24 mouse cellular contexts compared by ENCODE assay signal in genomic region chr11:112708119-112708730, GRCm38 (mm10).
A peak's percentile ranks its signal among the peaks of the same experiment; 100 is the strongest.
DNase-seq lines count a peak whose midpoint lies in the region; ATAC-seq lines count a peak whose summit lies in the region.
"Had no signal": no experiment of that assay in that cellular context is flagged by ENCODE, and none has a peak within 500 bp of the region (broad histone marks: within the 10 kb centered on the region; RNA-seq: fewer than 3 reads in every experiment).

No protein-coding gene starts in this region.

- no peaks in the 10 kb centered on the region for H3K27me3 ChIP-seq in kidney, embryonic 15.5 days
- H3K27me3 ChIP-seq in forebrain, embryonic 14.5 days (replicated peaks; ENCODE audit: control insufficient read depth, insufficient read depth, low read length): no peaks in the 10 kb centered on the region
- H3K27me3 ChIP-seq: heart, embryonic 12.5 days; hindbrain, embryonic 15.5 days; neural tube, embryonic 13.5 days had no signal

- H3K4me1 ChIP-seq in kidney, embryonic 15.5 days: no peaks in the 10 kb centered on the region
- H3K4me1 ChIP-seq in forebrain, embryonic 14.5 days (ENCODE audit: control insufficient read depth, insufficient read depth, low read length): peaks cover 9% of the 10 kb centered on the region; the same call in 1 of the 2 replicates
- H3K4me1 ChIP-seq: heart, embryonic 12.5 days; hindbrain, embryonic 15.5 days had no signal

- no peak overlapping the region for H3K9ac ChIP-seq in kidney, embryonic 15.5 days
- no peak overlapping the region for H3K9ac ChIP-seq in forebrain, embryonic 14.5 days (ENCODE audit: low read length)
- H3K9ac ChIP-seq: heart, embryonic 12.5 days; hindbrain, embryonic 15.5 days; neural tube, embryonic 13.5 days had no signal

- no peaks in the 10 kb centered on the region for H3K36me3 ChIP-seq in kidney, embryonic 15.5 days
- H3K36me3 ChIP-seq in forebrain, embryonic 14.5 days (ENCODE audit: control insufficient read depth, insufficient read depth, low read length): no peaks in the 10 kb centered on the region
- H3K36me3 ChIP-seq: heart, embryonic 12.5 days; hindbrain, embryonic 15.5 days; neural tube, embryonic 13.5 days had no signal

- 71% methylated on average over 11 of the region's 11 CpGs for WGBS in kidney, embryonic 15.5 days
- WGBS in forebrain, embryonic 14.5 days: 20% methylated on average over 11 of the region's 11 CpGs

- no peak overlapping the region for H3K4me2 ChIP-seq in kidney, embryonic 15.5 days
- H3K4me2 ChIP-seq in forebrain, embryonic 14.5 days (ENCODE audit: low read length): peak overlapping the region; percentile 14; the same call in 1 of the 2 replicates
- H3K4me2 ChIP-seq: heart, embryonic 12.5 days; hindbrain, embryonic 15.5 days; neural tube, embryonic 13.5 days had no signal

- no peak overlapping the region for H3K4me3 ChIP-seq in kidney, embryonic 15.5 days (replicated peaks)
- no peak overlapping the region for H3K4me3 ChIP-seq in forebrain, embryonic 14.5 days (ENCODE audit: low read depth, low read length)
- H3K4me3 ChIP-seq: gastrocnemius, adult 2 months; heart, embryonic 12.5 days; hindbrain, embryonic 15.5 days; layer of hippocampus, adult 2 months; neural tube, embryonic 13.5 days had no signal

- H3K27ac ChIP-seq in kidney, embryonic 15.5 days: 0 out of 2 replicates have a peak overlapping the region, but pooled peaks have one; percentile 13
- peak overlapping the region; percentile 52; the same call in 1 of the 2 replicates for H3K27ac ChIP-seq in forebrain, embryonic 14.5 days (ENCODE audit: low read depth, low read length)
- H3K27ac ChIP-seq: gastrocnemius, adult 2 months; hindbrain, embryonic 15.5 days; layer of hippocampus, adult 2 months; neural tube, embryonic 13.5 days had no signal

- peak; percentile 12 for DNase-seq in embryo, embryonic 10.5 days (ENCODE audit: low spot score)
- no peak for DNase-seq in embryo, embryonic 9.5 days (ENCODE audit: extremely low spot score)
- DNase-seq in kidney, adult 18-20 months: no peak
- peak; percentile 55 for DNase-seq in forebrain, embryonic 14.5 days (ENCODE audit: low spot score)
- DNase-seq in retina, embryonic 14.5 days (ENCODE audit: low spot score): peak; percentile 86
- no peak for DNase-seq in cerebellum, adult 8-10 months
- DNase-seq in layer of hippocampus, adult 11-12 months (ENCODE audit: low spot score): no peak
- DNase-seq: adrenal gland, postnatal 25 days; cerebellum, adult 18-20 months; gastrocnemius, adult 2 months; heart, postnatal 14 days; layer of hippocampus, postnatal 36 days; liver; lung, postnatal 10 days; right cerebral cortex, postnatal 14 days; thymus, adult 18-20 months; thymus, postnatal 4 days had no signal

- ATAC-seq in kidney, embryonic 15.5 days (replicated peaks; ENCODE audit: low FRiP score): 0 out of 2 replicates have a peak, but pooled peaks have one; percentile 54
- ATAC-seq in forebrain, embryonic 14.5 days: peak; percentile 46; the same call in 1 of the 2 replicates
- ATAC-seq: CD4-positive, CD25-positive, alpha-beta regulatory T cell, adult 4 months; intestine, embryonic 16.5 days had no signal

- no peaks in the 10 kb centered on the region for H3K9me3 ChIP-seq in kidney, embryonic 15.5 days (replicated peaks)
- H3K9me3 ChIP-seq in forebrain, embryonic 14.5 days (replicated peaks; ENCODE audit: control insufficient read depth, low read length): no peaks in the 10 kb centered on the region
- H3K9me3 ChIP-seq: heart, embryonic 12.5 days; hindbrain, embryonic 15.5 days; neural tube, embryonic 13.5 days had no signal

Comparison
In these comparisons a context has a peak if more than half of its experiments do, and no peak if none do; other contexts are left out.
1. DNase-seq: peak in embryo, embryonic 10.5 days (single experiment), forebrain, embryonic 14.5 days (single experiment) and retina, embryonic 14.5 days (single experiment); none in embryo, embryonic 9.5 days (single experiment), kidney, adult 18-20 months (single experiment), cerebellum, adult 8-10 months (single experiment) and layer of hippocampus, adult 11-12 months (single experiment).